Mouse (Mus musculus) myocyte (in vitro differentiated cells): ENCODE measurements at regions not wholly inside any gene's neighbourhood (a gene's known extent, or its start where the extent isn't known, plus 50 kb on each side); places are given as distances from the start of the nearest gene placed in this dataset.

ENCODE experiments used
- MAX ChIP-seq: IDR thresholded peaks from one replicate; pipeline ENCODE4 v1.6.1; 2011; ENCODE audit warnings: low read depth, mild to moderate bottlenecking, control low read depth
- MYOD1 ChIP-seq, 3 experiments: IDR thresholded peaks; one replicate each; pipeline ENCODE4 v1.6.1; 2011; ENCODE audit warnings: control low read depth in 2 of 3, low read depth in 2 of 3, mild to moderate bottlenecking in 2 of 3, moderate library complexity in 1 of 3; ENCODE audit not compliant: insufficient read length in 2 of 3, control insufficient read depth in 1 of 3
- MYOG ChIP-seq, 3 experiments: IDR thresholded peaks; one replicate each; pipeline ENCODE4 v1.6.1; 2011; ENCODE audit warnings: control low read depth in 2 of 3, low read depth in 2 of 3, mild to moderate bottlenecking in 2 of 3; ENCODE audit not compliant: insufficient read length in 2 of 3, control insufficient read depth in 1 of 3, insufficient read depth in 1 of 3
- POLR2A ChIP-seq: IDR thresholded peaks from one replicate; pipeline ENCODE4 v1.6.1; 2011; ENCODE audit warnings: low read depth, mild to moderate bottlenecking, control low read depth, moderate library complexity; ENCODE audit not compliant: insufficient read length
- POLR2AphosphoS2 ChIP-seq: IDR thresholded peaks from one replicate; pipeline ENCODE4 v1.6.1; 2011; ENCODE audit warnings: low read depth, control low read depth; ENCODE audit not compliant: insufficient read length
- REST ChIP-seq: IDR thresholded peaks from one replicate; pipeline ENCODE4 v1.6.1; 2011; ENCODE audit warnings: mild to moderate bottlenecking, control low read depth, moderate library complexity; ENCODE audit not compliant: insufficient read depth, insufficient read length
- SRF ChIP-seq: IDR thresholded peaks from one replicate; pipeline ENCODE4 v1.6.1; 2011; ENCODE audit warnings: low read depth; ENCODE audit not compliant: control insufficient read depth, insufficient read length
- TCF12 ChIP-seq: IDR thresholded peaks from one replicate; pipeline ENCODE4 v1.6.1; 2011; ENCODE audit warnings: mild to moderate bottlenecking, control low read depth; ENCODE audit not compliant: poor library complexity, insufficient read depth, severe bottlenecking

DNA sequence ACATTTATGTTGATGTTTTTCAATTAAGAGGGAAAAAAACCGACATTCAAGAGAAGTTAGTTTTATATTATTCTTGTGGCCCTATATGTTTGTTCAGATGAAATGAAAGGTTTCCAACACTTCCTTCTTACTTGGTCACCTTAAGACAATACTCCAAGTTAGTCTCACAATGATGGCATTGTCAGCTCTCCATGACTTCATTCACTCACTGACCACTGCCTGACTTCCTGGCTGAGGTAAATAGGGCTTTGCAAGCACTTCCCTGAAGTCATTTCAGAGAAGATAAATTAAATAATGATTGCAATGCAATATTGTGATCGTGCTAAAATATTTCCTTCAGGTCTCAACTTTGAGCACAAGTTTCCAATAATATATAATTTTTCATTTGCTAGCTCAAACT is 197.9 kb upstream of the Cep162 start:
- TF ChIP-seq REST, result no peak
- TF ChIP-seq POLR2A, result no peak
- TF ChIP-seq SRF, result no peak
- no peak for TF ChIP-seq MYOG (IDR thresholded peaks at IDR 0.05; ENCODE audit: control insufficient read depth in 1 of 3, insufficient read depth in 1 of 3, insufficient read length in 2 of 3, low read depth in 2 of 3)
- TF ChIP-seq MAX, result no peak
- TF ChIP-seq TCF12, result no peak
- no peak for TF ChIP-seq POLR2AphosphoS2
- TF ChIP-seq MYOD1 (IDR thresholded peaks at IDR 0.05; ENCODE audit: control insufficient read depth in 1 of 3, insufficient read length in 2 of 3, low read depth in 2 of 3), result no peak
